Mouse (Mus musculus): Measurements from ENCODE around the gene Gm3336. TPM values are rescaled to one million over a fixed set of nuclear protein-coding genes. Genes with fewer than 3 reads are reported as not detected.

Gm3336 gene
- polyA plus RNA-seq, 1 experiment from 2014 or later: 4.1 TPM

GRCm38 (mm10) chr8:70691230-70691629 is 27.1 kb upstream of the Gm3336 start:
- ATAC-seq: no peak
- H3K9me3 ChIP-seq (ENCODE audit: control insufficient read depth, low read length): no peaks in the 10 kb centered on the region
- H3K4me1 ChIP-seq (ENCODE audit: control insufficient read depth, insufficient read depth, low read length): peaks cover 34% of the 10 kb centered on the region
- H3K27me3 ChIP-seq (replicated peaks; ENCODE audit: control insufficient read depth, insufficient read depth, low read length): no peaks in the 10 kb centered on the region
- peak overlapping the region; percentile 73 for H3K9ac ChIP-seq (ENCODE audit: low read depth, low read length)
- 63% methylated on average over 4 of the region's 4 CpGs for WGBS
- H3K27ac ChIP-seq (ENCODE audit: low read length): peak overlapping the region; percentile 57
- H3K4me2 ChIP-seq (ENCODE audit: low read depth, low read length): peak overlapping the region; percentile 62
- peak overlapping the region; percentile 35 for H3K4me3 ChIP-seq (ENCODE audit: low read length)
- no peaks in the 10 kb centered on the region for H3K36me3 ChIP-seq (ENCODE audit: control insufficient read depth, insufficient read depth, low read length)

- peak; percentile 39; the same call in 1 of the 2 replicates for ATAC-seq
- WGBS: 2% methylated on average over 18 of the region's 20 CpGs
- H3K4me1 ChIP-seq (ENCODE audit: control insufficient read depth, insufficient read depth, low read length): peaks cover 39% of the 10 kb centered on the region
- peak overlapping the region; percentile 73 for H3K9ac ChIP-seq (ENCODE audit: low read depth, low read length)
- no peaks in the 10 kb centered on the region for H3K36me3 ChIP-seq (ENCODE audit: control insufficient read depth, insufficient read depth, low read length)
- H3K4me2 ChIP-seq (ENCODE audit: low read depth, low read length): peak overlapping the region; percentile 62
- peak overlapping the region; percentile 57; the same call in 1 of the 2 replicates for H3K27ac ChIP-seq (ENCODE audit: low read length)
- H3K4me3 ChIP-seq (ENCODE audit: low read length): peak overlapping the region; percentile 35
- no peaks in the 10 kb centered on the region for H3K9me3 ChIP-seq (ENCODE audit: control insufficient read depth, low read length)
- H3K27me3 ChIP-seq (replicated peaks; ENCODE audit: control insufficient read depth, insufficient read depth, low read length): no peaks in the 10 kb centered on the region
Observed at GRCm38 (mm10) chr8:70691727-70692231, 26.6 kb upstream of the Gm3336 start.

- H3K4me2 ChIP-seq (ENCODE audit: low read depth, low read length): no peak overlapping the region
- whole genome bisulfite sequencing: 66% methylated on average over 5 of the region's 5 CpGs
- H3K36me3 ChIP-seq (ENCODE audit: control insufficient read depth, insufficient read depth, low read length): no peaks in the 10 kb centered on the region
- peaks cover 50% of the 10 kb centered on the region for H3K4me1 ChIP-seq (ENCODE audit: control insufficient read depth, insufficient read depth, low read length)
- H3K27ac ChIP-seq (ENCODE audit: low read length): peak overlapping the region; percentile 41
- peak overlapping the region; percentile 35; the same call in 1 of the 2 replicates for H3K9ac ChIP-seq (ENCODE audit: low read depth, low read length)
- no peak for ATAC-seq
- no peak overlapping the region for H3K4me3 ChIP-seq (ENCODE audit: low read length)
- no peaks in the 10 kb centered on the region for H3K9me3 ChIP-seq (ENCODE audit: control insufficient read depth, low read length)
- no peaks in the 10 kb centered on the region for H3K27me3 ChIP-seq (replicated peaks; ENCODE audit: control insufficient read depth, insufficient read depth, low read length)
Observed at GRCm38 (mm10) chr8:70693636-70694035, 24.7 kb upstream of the Gm3336 start.

- no peaks in the 10 kb centered on the region for H3K36me3 ChIP-seq (ENCODE audit: control insufficient read depth, insufficient read depth, low read length)
- ATAC-seq: peak; percentile 14; the same call in 1 of the 2 replicates
- H3K27me3 ChIP-seq (replicated peaks; ENCODE audit: control insufficient read depth, insufficient read depth, low read length): no peaks in the 10 kb centered on the region
- no peak overlapping the region for H3K4me3 ChIP-seq (ENCODE audit: low read length)
- 27% methylated on average over 32 of the region's 32 CpGs for WGBS
- H3K9me3 ChIP-seq (ENCODE audit: control insufficient read depth, low read length): no peaks in the 10 kb centered on the region
- H3K9ac ChIP-seq (ENCODE audit: low read depth, low read length): peak overlapping the region; percentile 66
- peak overlapping the region; percentile 95 for H3K27ac ChIP-seq (ENCODE audit: low read length)
- peak overlapping the region; percentile 61 for H3K4me2 ChIP-seq (ENCODE audit: low read depth, low read length)
- peaks cover 50% of the 10 kb centered on the region for H3K4me1 ChIP-seq (ENCODE audit: control insufficient read depth, insufficient read depth, low read length)
Observed at GRCm38 (mm10) chr8:70695318-70696018, 22.9 kb upstream of the Gm3336 start.

GRCm38 (mm10) chr8:70696019-70696885 is 22.1 kb upstream of the Gm3336 start:
- peak; percentile 24 for ATAC-seq
- H3K36me3 ChIP-seq (ENCODE audit: control insufficient read depth, insufficient read depth, low read length): no peaks in the 10 kb centered on the region
- H3K27me3 ChIP-seq (replicated peaks; ENCODE audit: control insufficient read depth, insufficient read depth, low read length): no peaks in the 10 kb centered on the region
- H3K4me1 ChIP-seq (ENCODE audit: control insufficient read depth, insufficient read depth, low read length): peaks cover 53% of the 10 kb centered on the region
- WGBS: 3% methylated on average over 31 of the region's 31 CpGs
- H3K4me3 ChIP-seq (ENCODE audit: low read length): peak overlapping the region; percentile 23
- peak overlapping the region; percentile 61 for H3K4me2 ChIP-seq (ENCODE audit: low read depth, low read length)
- H3K9me3 ChIP-seq (ENCODE audit: control insufficient read depth, low read length): no peaks in the 10 kb centered on the region
- peak overlapping the region; percentile 66 for H3K9ac ChIP-seq (ENCODE audit: low read depth, low read length)
- H3K27ac ChIP-seq (ENCODE audit: low read length): peak overlapping the region; percentile 95

- Histone ChIP-seq H3K36me3 (ENCODE audit: control insufficient read depth, insufficient read depth, low read length) (no peaks in the 10 kb centered on the region), H3K4me2 (ENCODE audit: low read depth, low read length) (peak overlapping the region; percentile 61), H3K4me1 (ENCODE audit: control insufficient read depth, insufficient read depth, low read length) (peaks cover 54% of the 10 kb centered on the region), H3K4me3 (ENCODE audit: low read length) (peak overlapping the region; percentile 23), H3K9ac (ENCODE audit: low read depth, low read length) (peak overlapping the region; percentile 66), H3K27me3 (replicated peaks; ENCODE audit: control insufficient read depth, insufficient read depth, low read length) (no peaks in the 10 kb centered on the region), H3K9me3 (ENCODE audit: control insufficient read depth, low read length) (no peaks in the 10 kb centered on the region), H3K27ac (ENCODE audit: low read length) (peak overlapping the region; percentile 95)
- WGBS: 36% methylated on average over 4 of the region's 4 CpGs
- ATAC-seq: no peak
Observed at GRCm38 (mm10) chr8:70696946-70697345, 21.4 kb upstream of the Gm3336 start.

- H3K27ac ChIP-seq (ENCODE audit: low read length): peak overlapping the region; percentile 95
- H3K9me3 ChIP-seq (ENCODE audit: control insufficient read depth, low read length): no peaks in the 10 kb centered on the region
- 59% methylated on average over 12 of the region's 12 CpGs for WGBS
- H3K4me3 ChIP-seq (ENCODE audit: low read length): peak overlapping the region; percentile 54
- H3K4me1 ChIP-seq (ENCODE audit: control insufficient read depth, insufficient read depth, low read length): peaks cover 56% of the 10 kb centered on the region
- H3K36me3 ChIP-seq (ENCODE audit: control insufficient read depth, insufficient read depth, low read length): no peaks in the 10 kb centered on the region
- H3K4me2 ChIP-seq (ENCODE audit: low read depth, low read length): peak overlapping the region; percentile 61
- ATAC-seq: no peak
- H3K9ac ChIP-seq (ENCODE audit: low read depth, low read length): peak overlapping the region; percentile 72
- no peaks in the 10 kb centered on the region for H3K27me3 ChIP-seq (replicated peaks; ENCODE audit: control insufficient read depth, insufficient read depth, low read length)
Observed at GRCm38 (mm10) chr8:70697366-70698250, 20.7 kb upstream of the Gm3336 start.

- Histone ChIP-seq H3K36me3 (ENCODE audit: control insufficient read depth, insufficient read depth, low read length) (no peaks in the 10 kb centered on the region), H3K27me3 (replicated peaks; ENCODE audit: control insufficient read depth, insufficient read depth, low read length) (no peaks in the 10 kb centered on the region), H3K27ac (ENCODE audit: low read length) (peak within 1 kb of the TSS; percentile 99), H3K9me3 (ENCODE audit: control insufficient read depth, low read length) (no peaks in the 10 kb centered on the region), H3K9ac (ENCODE audit: low read depth, low read length) (peak within 1 kb of the TSS; percentile 99), H3K4me3 (ENCODE audit: low read length) (peak within 1 kb of the TSS; percentile 91), H3K4me1 (ENCODE audit: control insufficient read depth, insufficient read depth, low read length) (peaks cover 52% of the 10 kb centered on the region), H3K4me2 (ENCODE audit: low read depth, low read length) (peak within 1 kb of the TSS; percentile 61)
- peak; percentile 85 for ATAC-seq
- WGBS: 0% methylated on average over 65 of the region's 69 CpGs
Observed at GRCm38 (mm10) chr8:70698310-70699109, 19.8 kb upstream of the Gm3336 start, which contains the start of gene Jund. TSS of gene Jund (plus strand) at chr8:70698949.
